Mouse (Mus musculus): Measurements from ENCODE around the gene Abca4.

Abca4 gene

DNA sequence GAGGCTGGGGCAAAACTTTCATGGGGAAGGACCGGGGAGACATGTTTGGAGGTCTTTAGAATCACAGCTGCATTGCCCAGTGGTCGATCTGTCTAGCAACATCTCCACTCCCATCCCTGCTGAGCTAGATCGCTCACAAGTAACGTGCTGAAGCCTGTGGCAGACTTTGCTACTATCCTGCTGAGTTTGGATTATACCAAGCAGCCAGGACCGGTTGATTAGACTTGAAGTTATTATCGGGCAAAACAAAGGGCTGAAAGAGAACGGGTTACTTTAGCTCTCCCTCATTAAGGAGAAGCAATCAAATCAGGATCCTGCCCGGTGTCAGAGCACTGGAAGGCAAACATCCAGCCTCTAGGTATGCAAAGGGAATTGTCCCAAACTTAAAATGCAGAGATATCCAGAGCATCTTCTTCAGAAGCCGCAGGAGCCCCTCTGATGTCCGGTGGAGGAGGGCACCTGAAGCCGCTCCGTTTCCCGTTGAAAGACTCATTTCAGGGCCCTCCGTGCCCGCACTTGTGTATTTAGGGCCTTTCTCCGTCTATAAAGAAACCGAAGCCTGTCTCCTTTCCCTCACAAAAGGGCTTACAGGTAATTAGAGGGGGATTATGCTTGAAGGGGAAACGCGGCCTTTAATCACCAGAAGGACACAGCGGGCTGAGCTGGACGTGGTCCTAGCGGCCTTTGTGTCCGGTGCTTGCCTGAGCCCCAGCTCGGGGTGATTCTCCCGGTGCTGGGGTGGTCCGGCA lies at the start of gene Abca4:
TSS of gene Abca4 (plus strand) at position 645 of the 749 bp plus-strand sequence.
- no peak for DNase-seq (ENCODE audit: inconsistent age in 2 of 2, low spot score in 1 of 2)

DNA sequence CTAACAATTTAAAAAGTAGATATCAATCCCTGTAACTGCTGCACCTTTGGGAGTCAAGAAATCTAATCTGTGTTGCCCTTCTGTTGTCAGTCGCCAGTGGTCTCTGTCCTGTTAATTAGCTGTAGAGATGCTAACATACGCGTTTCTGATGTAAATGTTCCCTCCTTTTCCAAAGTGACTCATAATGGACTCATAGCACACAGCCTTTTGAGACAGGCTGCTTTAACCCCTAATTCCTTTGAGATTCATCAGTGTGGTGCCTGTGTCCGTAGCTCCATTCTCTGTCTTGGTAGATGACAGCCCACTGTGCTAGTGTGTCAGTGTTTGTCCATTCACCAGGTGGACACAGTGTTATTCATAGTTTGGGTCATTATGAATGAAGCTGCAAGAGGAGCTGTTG lies 49.1 kb upstream of the Abca4 start:
- DNase-seq (ENCODE audit: inconsistent age in 2 of 2, low spot score in 1 of 2), result no peak

DNA sequence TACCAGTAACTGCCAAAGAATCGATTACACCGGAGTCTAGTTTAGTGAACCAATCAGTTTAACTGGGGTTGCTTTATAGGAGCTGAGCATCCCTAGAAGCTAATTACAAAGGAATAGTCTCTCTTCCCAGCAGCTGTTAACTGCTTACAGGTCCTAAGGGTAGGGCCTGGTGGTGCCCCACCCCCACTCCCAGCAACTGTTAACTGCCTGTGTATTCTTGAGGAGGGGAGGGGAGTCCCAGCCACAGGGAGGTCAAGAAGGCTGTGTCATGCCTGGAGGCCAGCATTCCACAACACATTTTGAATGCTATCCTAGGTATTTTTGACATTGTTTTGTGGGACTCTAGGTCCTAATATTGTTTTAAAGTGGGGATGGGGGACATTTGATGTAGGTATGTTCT lies 44.3 kb upstream of the Abca4 start:
- no peak for DNase-seq (ENCODE audit: inconsistent age in 2 of 2, low spot score in 1 of 2)

DNA sequence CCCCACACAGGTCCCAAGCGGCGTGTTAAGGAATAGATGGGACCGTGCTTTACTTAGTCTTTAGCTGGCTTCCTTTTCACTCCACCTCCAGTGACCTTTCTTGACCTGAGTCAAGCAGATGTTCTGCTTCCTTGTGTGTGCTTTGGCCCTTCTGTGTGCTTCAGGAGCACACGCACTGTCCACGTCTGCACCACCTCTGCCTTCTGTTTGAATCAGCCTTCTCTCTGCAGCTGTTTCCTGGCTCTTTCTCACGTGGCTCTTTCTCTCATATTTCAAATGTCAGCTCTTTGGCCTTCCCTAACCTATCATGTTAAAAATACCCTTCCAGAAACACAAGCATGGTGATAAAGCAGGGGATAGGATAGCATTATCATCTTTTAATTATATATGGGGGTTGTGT lies 42.7 kb upstream of the Abca4 start:
- no peak for DNase-seq (ENCODE audit: inconsistent age in 2 of 2, low spot score in 1 of 2)

DNA sequence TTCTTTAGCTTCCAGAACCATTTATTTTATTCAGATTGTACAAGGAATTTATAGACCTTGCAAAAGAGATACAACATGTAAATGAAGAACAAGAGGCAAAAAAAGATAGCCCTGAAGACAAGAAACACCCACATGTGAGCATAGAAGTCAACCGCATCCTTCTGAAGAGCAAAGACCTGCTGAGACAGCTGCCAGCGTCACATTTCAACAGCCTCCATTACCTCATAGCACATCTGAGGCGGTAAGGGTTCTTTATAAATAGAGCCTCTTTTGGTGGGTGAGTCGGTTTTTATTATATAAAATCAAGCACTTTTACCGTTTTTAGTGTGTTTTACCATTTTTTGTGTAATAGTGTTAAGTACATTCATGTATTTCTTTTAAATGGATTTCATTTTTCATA lies 34.4 kb upstream of the Abca4 start:
- DNase-seq (ENCODE audit: inconsistent age in 2 of 2, low spot score in 1 of 2), result no peak

DNA sequence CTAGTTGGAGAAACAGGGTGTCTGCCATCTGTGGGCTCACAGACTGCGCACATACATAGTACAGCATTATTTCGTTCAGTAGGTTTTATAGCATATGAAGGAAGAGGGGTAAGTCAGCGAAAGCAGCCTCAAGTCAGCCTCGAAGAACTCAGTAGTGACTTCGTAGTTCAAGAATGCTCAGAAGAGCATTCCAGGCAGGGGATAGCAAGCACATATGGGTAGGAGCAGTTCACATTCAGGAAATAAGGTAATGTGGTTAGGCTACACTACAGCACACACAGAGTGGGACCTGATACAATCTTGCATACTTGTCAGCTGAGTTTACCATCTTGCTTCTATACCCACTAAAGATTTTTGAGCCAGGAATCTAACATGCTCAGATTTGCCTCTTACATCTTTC lies 34.0 kb upstream of the Abca4 start:
- no peak for DNase-seq (ENCODE audit: inconsistent age in 2 of 2, low spot score in 1 of 2)

DNA sequence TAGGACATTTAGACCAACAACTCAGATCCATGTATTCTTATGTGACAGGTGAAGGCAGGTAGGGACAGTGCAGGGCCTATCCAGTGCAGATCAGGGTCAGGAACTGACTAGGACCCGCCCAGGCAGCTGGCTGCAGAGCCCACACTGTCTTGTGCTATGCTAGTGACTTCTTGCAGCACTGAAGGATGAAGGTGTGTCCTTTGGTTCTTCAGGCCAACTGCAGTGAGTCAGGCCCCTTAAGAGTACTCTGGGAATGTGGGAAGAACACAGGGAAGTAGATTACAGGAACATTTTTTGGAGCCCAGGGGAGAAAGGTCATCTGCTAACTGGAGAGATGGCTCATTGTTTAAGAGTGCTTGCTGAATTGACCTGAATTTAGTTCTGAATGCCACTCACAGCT lies 31.8 kb upstream of the Abca4 start:
- no peak for DNase-seq (ENCODE audit: inconsistent age in 2 of 2, low spot score in 1 of 2)

DNA sequence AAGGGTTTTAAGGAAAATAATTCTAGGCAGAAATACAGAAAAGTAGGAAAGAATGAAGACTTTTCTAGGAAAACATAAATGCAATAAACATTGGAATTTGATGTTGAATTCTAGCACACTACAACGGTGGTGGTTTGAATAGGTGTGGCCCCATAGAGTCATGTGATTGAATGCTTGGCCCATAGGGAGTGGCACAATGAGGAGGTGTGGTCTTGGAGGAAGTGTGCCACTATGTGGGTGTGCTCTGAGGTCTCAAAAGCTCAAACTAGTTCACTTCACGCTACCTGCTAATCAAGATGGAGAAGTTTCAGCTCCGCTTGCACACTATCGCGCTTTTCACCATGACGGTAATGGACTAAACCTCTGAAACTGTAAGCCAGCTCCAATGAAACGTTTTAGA lies 25.8 kb upstream of the Abca4 start:
- DNase-seq (ENCODE audit: inconsistent age in 2 of 2, low spot score in 1 of 2), result no peak

DNA sequence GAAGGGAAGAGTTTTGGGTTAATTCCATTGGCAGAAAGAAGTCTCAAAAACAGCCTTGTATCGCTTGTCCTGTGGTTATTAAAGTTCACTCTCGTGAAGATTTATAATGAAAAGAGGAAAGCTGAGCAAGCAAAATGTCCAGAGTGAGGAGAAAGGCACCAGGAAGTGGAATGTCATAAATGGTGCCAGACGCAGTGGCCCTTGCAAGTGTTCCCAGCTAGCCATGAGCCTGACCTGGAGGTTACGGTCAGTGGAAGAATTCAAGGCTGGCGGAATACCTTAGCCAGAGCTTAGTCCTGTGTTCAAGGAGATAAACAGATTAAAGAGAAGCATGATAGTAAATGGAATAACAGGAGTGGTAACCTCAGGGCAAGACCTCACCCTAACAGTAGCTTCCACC lies 25.1 kb upstream of the Abca4 start:
- no peak for DNase-seq (ENCODE audit: inconsistent age in 2 of 2, low spot score in 1 of 2)

DNA sequence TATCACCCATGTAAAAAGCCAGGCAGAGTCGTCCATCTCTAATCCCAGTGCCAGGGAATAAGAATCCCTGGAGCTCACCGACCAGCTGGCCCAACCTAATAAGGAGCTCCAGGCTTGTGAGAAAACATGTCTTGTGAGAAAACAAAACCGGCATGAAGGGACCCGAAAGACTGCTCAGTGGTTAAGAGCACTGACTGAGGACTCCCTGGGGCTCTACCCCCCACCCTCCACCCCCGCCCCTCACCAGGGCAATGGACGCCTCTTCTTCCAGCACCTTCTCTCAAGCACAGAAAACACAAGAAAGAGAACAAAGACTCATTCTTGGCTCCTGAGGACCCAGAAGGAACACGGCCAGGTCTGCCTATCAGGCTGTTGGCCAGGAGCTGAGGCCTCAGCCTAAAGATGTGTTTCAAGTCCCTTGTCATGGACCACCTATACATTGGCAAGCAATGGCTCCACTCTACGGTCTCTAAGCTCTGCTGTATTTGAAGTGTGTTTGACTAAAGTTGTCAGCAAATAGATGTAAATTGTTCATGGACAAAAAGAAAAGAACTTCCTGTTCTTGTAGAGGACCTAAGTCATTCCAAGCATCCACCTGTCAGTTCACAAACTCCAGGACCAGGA lies 23.1 kb upstream of the Abca4 start:
- DNase-seq (ENCODE audit: inconsistent age in 2 of 2, low spot score in 1 of 2), result no peak

DNA sequence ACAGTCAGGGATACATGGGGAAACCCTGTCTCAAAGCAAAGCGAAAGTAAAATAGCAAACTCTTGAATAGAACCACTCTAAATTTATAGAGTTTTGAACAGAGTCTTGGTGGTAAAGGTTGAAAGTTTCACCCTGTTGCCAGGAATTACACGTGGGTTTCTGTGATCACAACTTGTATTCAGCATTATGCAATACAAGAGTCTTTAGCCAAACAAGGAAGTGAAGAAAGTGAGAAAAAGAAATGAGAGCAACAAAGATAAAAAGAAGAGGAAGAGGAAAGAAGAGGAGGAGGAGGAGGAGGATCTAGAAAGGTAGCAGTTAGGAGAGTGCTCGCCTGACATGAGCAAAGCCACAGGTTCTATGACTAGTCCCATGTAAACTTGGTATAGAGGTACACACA lies 21.9 kb upstream of the Abca4 start:
- DNase-seq (ENCODE audit: inconsistent age in 2 of 2, low spot score in 1 of 2), result no peak

DNA sequence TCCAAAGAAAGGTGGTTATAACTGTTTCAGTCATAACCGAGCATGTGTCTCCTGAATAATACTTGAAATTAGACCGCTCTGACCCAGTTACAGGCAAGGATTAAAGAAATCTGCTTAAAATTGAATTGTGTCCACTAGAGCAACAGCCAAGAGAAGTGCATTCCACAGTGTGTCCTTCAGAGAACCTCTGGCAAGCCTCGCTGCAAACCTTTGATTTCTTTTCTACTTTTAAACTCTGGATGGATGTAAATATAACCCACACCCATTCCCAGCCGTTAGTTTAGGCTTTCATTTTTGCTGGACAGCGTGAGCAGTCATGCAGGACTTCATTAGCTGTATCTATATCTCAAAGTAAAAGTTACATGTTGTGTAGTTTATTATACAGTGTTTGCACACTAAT lies 17.6 kb upstream of the Abca4 start:
- peak in 1 of 2 experiments; percentile 71 for DNase-seq (ENCODE audit: inconsistent age in 2 of 2, low spot score in 1 of 2)

DNA sequence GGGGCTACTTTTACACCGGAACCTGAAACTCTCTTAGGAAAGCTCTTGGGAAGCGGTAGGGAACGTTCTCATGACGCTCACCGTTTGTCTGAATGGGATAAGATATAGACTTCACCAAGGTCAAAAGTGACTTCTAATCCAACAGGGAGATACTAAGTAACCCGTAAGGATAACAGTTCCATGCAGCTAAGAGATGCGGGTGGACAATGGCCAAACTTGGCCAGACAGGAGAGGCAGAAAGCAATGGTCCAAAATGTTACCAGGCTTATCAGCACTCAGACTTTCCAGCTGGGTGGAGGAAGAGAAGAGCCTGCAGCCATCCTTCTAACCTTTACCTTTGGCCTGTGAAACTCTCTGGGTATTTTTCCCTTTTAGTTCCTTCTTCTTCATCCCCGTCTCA lies 16.5 kb upstream of the Abca4 start:
- DNase-seq (ENCODE audit: inconsistent age in 2 of 2, low spot score in 1 of 2), result no peak

DNA sequence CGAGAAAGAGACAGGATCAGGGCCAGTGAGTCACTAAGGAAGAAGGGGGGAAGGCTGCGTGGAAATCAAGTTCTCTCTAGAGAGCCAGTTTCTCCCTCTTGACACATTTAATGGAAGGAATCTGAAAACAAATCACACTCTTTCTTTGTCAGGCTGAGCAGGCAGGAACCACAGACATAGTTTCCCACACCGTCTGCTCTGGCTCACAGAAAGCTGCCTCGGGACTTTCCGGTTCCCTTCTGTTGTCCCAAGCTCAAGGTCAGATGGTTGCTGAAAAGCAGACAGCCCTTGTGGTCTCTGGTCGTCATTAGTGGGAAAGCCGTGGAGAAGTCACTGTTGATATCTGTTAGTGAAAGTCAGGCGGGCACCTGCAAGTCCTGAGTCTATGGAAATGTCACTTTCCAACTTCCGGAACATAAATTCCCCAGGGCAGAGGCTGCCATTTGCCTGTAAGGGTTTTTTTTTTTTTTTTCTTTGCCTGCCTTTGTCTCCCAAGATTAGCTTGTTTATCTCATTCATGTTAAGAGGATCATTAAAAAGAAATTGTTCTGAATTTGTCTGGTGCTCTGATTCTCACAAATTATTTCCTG lies 10.9 kb upstream of the Abca4 start:
- peak; percentile 53 to 81 for DNase-seq (ENCODE audit: inconsistent age in 2 of 2, low spot score in 1 of 2)

DNA sequence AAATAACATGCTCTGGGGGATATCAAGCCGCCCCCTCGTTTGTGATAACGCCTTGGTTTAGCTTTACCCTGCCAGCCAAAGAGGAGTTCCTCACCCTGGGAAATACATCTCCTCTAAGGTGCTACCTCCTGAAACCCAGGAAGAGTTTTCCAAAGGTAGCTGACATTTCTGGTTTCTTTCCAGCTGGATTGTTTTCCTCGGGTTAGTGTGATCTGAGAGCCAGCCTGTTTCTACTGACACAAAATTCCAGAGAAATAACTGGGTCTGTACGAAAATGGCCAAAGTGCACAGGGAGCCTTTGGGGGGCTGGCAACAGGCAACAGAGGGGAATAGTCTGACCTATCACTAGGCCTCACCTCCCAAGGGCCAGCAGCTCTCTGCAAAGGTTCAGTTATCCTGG lies 10.0 kb upstream of the Abca4 start:
- no peak for DNase-seq (ENCODE audit: inconsistent age in 2 of 2, low spot score in 1 of 2)

DNA sequence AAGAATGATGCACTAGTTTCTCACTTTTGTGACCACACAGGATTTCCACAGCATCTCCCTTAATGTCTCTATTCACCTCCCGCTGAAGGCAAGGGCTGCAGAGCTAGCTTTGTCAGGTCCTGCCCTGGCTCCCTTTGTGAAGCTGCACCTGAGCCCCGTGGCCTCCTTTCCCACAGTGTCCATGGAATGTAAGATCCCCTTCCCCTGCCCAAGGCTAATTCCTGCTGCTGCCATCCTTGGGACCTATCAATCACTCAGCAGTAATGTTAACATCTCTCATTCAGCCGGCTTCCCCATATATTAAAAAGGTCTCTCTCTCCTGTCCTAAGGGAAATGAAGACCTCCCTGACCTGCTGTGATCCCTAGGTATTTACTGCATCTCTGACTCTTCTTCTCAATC lies 9.2 kb upstream of the Abca4 start:
- no peak for DNase-seq (ENCODE audit: inconsistent age in 2 of 2, low spot score in 1 of 2)

DNA sequence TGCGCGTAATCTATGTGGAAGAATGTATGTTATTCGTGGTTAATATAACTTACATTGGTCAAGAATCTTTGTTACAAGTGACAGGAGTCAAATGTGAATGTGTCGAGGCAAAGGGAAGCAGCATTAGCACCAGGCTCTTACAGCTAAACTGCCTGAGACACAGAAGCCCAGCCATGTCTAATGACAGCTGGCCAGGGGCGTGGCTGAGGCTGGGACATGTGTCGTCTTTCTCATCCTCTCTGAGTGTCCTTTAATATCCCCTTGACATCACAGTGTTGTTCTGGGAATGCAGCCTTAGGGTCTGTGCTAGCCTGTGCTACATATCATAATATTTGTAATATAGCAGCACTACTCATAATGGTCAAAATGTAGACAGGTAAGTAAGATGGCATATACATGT lies 3.7 kb upstream of the Abca4 start:
- DNase-seq (ENCODE audit: inconsistent age in 2 of 2, low spot score in 1 of 2), result no peak

DNA sequence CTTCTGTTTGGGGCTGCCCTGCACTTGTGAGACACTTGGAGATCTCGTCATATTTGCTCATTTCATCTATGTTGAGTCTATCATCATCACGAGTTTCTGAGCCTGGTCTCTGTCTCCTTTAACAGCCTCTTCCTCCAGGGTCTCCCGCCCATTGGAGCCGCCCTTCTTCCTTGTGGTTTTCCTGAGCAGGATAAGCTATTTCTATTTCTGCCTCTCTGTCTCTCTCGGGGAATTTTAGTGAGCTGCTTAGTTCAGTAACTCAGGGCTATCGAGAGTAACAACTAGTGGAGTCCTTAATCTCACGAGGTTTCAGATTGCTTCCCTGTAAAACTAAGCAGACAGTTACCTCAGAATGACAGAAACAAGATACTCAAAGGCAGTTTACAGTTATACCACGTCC lies 1.1 kb upstream of the Abca4 start:
- DNase-seq (ENCODE audit: inconsistent age in 2 of 2, low spot score in 1 of 2), result no peak

DNA sequence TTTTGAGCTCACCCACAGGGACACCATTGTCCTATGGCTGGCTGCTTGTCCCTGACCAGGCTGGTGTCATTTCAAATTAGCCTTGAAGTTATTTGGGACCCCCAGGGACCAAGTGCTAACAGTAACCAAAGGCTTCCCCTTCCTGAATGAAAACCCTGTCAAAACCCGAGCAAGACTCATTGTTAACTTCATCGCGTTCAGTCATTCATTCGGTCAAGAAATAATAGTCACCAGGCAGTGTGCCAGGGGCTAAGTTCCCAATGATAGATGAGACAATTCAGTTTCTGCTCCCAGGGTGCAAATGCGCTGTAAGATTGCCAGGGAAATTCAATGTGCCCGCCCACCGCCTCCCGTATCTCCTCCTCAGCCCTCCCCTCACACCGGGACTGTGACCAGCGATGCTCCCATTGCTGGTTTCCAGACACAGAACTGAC lies 2.0 kb downstream of the Abca4 start:
- DNase-seq (ENCODE audit: inconsistent age in 2 of 2, low spot score in 1 of 2), result peak; percentile 22 to 45

DNA sequence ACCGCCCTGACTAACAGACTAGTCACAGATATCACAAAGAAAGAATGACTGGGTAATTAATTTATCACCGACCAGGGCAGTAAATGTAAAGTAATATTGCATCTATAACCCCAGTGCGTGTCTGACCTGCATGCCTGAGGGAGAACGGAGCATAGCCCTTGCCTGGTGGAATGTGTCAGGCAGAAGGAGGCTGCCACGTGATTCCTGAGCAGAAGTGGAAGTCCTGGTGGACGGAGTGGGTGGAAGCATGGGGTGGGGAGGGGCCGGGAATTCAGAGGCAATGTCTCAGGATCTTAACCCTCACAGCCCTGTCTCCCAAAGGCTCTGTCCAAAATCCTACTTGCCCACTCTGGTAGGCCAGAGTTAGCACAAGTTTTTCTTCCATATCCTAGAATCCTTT lies 3.2 kb downstream of the Abca4 start:
- DNase-seq (ENCODE audit: inconsistent age in 2 of 2, low spot score in 1 of 2), result no peak

DNA sequence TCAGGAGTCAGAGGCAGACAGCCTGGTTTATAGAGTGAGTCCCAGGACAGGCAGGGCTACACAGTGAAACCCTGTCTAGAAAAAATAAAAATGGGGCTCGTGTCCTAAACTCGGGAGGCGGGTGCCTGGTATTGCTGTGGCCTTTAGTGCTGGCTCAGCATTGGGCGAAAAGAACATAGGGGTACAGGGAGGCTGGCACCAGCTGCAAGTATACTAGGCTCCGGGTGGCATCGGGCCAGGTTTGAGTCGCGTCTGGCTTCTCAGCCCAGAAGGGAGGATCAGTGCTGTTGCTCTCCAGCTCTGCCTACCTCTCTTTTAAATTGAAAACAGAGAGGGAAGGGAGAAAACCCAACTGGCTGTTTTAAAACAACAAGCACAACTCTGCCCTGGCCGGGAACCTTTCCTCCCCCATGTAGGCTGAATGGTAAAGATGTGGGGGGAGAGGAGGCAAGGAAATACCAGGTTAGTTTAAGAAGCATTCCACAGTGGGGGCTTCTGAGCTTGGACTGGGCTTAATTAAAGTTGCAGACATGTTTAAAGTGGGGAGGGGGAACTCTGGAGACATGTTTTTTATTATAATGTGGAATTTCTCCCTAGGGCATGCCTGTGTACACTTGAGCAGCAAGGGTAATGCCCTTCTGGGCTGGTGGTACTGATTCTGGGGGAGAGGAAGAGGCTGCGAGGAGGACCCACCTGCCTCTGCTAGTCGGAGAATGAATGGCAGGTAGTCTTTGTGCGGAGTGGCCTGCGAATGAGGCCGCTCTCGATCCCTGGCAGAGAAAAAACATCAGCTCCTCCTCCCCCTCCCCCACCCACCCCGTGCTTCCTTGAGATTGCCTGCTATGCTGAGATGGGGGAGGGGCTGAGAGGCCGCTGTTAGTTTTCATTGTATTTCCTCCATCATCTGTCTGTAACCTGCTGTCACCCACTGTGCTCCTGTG lies 3.9 kb downstream of the Abca4 start:
- DNase-seq (ENCODE audit: inconsistent age in 2 of 2, low spot score in 1 of 2), result peak; percentile 48 to 77

All from adrenal gland, adult (tissue).